Mouse (Mus musculus): Measurements from ENCODE around the gene Hspa2.

DNA sequence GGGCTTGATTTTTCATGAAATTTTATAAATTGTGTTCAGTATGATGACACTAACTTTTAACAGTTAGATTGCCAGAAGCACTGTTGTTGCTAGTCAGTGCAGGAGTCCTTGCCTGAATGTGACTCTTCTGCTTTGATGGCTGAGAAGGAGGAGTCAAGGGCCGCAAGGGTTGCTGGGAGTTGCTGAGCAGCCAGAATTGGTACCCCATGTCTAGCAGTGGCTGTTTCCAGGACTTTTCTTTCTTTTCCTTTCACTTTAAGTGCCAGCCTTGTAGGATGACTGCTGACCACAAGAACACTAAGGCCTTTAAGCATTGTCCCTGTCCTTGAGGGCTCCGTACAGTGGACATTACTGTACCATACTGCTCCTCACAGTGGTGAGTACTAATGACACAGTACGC lies 26.2 kb upstream of the Hspa2 start:
- TF ChIP-seq EP300 (IDR thresholded peaks at IDR 0.05; ENCODE audit: low read depth), result no peak
- TF ChIP-seq CTCF (IDR thresholded peaks at IDR 0.05; ENCODE audit: low read depth), result no peak

All from heart, postnatal 0 days (tissue).